Mouse (Mus musculus) hindbrain, embryonic 14.5 days (tissue): ENCODE measurements around the gene Lmx1a. TPM values are rescaled to one million over a fixed set of nuclear protein-coding genes. Genes with fewer than 3 reads are reported as not detected.

Experiments
- ATAC-seq: fragments of 200-750 bp; cut with Nextera tagmentation; 2 replicates; pipeline ENCODE4 v1.8.0; 2017; ENCODE audit warnings: moderate number of reproducible peaks, mild to moderate bottlenecking, moderate TSS enrichment, moderate library complexity; ENCODE audit not compliant: low FRiP score
- DNase-seq: peaks from one replicate; pipeline ENCODE4 v3.0.0-alpha.2; 2015; ENCODE audit warnings: low spot score
- H3K27ac ChIP-seq: fragments of 300-500 bp; sonication (generic); 2 replicates; pipeline ENCODE4 v1.5.1; 2014; ENCODE audit warnings: mild to moderate bottlenecking, moderate library complexity
- H3K27me3 ChIP-seq: fragments of 300-500 bp; sonication (generic); 2 replicates; pipeline ENCODE4 v1.6.1; 2014; ENCODE audit warnings: mild to moderate bottlenecking, low read length, mixed read lengths; ENCODE audit not compliant: control insufficient read depth, insufficient read depth
- H3K36me3 ChIP-seq: fragments of 300-500 bp; sonication (generic); replicated peaks from 2 replicates; pipeline ENCODE4 v1.6.1; 2014; ENCODE audit not compliant: control insufficient read depth, insufficient read depth
- H3K4me1 ChIP-seq: fragments of 300-500 bp; sonication (generic); replicated peaks from 2 replicates; pipeline ENCODE4 v1.6.1; 2014; ENCODE audit warnings: antibody characterized with exemption, low read length, mixed read lengths; ENCODE audit not compliant: control insufficient read depth, insufficient read depth
- H3K4me2 ChIP-seq: fragments of 300-500 bp; sonication (generic); replicated peaks from 2 replicates; pipeline ENCODE4 v1.6.1; 2014; ENCODE audit warnings: mild to moderate bottlenecking, moderate library complexity
- H3K4me3 ChIP-seq: fragments of 300-500 bp; sonication (generic); replicated peaks from 2 replicates; pipeline ENCODE4 v1.5.1; 2014; ENCODE audit warnings: mild to moderate bottlenecking, low read length
- H3K9ac ChIP-seq: fragments of 300-500 bp; sonication (generic); 2 replicates; pipeline ENCODE4 v1.6.1; 2014
- H3K9me3 ChIP-seq: fragments of 300-500 bp; sonication (generic); 2 replicates; pipeline ENCODE4 v1.6.1; 2016; ENCODE audit warnings: low read length; ENCODE audit not compliant: control insufficient read depth
- WGBS: fragments of 180-500 bp; shearing (Covaris S2); extraction: QIAGEN DNeasy Blood & Tissue Kit; methylation state at CpG from one replicate; pipeline ENCODE4 v1.1.7; 2014; 5-methylcytosine and 5-hydroxymethylcytosine counted together
- polyA plus RNA-seq: library from polyadenylated mRNA; unstranded; fragments of >200 nt; fragmentation: Nextera tagmentation; extraction: Ambion mirVana; gene quantifications from 2 replicates; pipeline ENCODE4 v1.2.1, GENCODE M21; 2014

The Lmx1a gene
- polyA plus RNA-seq, 1 experiment from 2014 or later: 3.3 TPM

DNA sequence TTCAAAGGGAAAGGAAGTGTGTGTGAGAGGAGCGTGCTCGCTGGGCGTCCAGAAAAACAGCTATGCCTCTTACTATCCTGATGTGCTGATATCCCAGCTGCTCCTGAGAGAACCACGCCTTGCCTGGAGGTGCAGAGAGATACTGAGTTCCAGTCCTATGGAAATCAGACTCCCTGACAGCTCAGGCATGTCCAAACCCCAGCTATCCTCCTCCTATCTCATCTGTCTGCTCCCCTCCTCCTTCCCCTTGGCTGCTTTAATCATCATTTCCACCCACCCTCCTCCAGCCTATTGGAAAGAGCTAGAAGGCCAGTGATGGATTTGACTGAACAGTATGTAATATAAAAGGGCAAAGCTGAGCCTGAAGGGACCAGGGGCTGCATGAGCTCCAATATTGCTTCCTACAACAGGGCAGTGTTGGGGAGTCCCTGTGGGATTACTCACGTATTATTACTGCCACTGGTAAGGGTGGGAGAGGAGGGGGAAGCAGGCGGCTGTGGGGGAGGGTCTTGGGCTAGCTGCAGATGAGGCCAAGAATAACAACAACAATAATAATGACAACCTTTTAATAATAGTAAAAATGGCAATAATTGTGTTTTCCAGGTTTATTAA, 26.8 kb downstream of the Lmx1a start:
- Histone ChIP-seq H3K9me3 (no peaks in the 10 kb centered on the region), H3K9ac (no peak overlapping the region), H3K4me3 (no peak overlapping the region), H3K4me1 (peaks cover 14% of the 10 kb centered on the region), H3K27me3 (no peaks in the 10 kb centered on the region), H3K36me3 (no peaks in the 10 kb centered on the region), H3K27ac (no peak overlapping the region), H3K4me2 (no peak overlapping the region)
- no peak for DNase-seq
- 16% methylated on average over 6 of the region's 6 CpGs for WGBS
- peak; percentile 80 for ATAC-seq

DNA sequence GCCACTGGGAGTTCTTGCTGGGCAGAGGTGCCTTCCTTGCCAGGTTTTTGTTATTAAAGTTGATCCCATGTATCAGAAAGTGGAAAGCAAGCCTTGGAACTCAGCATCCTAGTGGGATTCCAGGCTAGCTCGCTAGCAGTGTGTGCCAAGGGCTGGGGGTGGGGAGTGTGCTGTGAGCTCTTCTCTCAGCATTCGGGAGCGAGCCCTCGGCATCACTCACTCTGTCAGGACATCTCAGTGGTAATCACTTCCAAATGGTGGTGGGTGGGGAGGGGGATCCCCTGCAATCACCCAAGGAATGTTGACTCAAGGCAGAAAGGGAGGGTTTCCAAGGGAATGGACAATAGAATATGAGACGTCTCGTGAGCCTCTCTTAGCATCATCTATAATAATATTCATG, 45.4 kb downstream of the Lmx1a start:
- ATAC-seq: no peak
- 3% methylated on average over 6 of the region's 6 CpGs for WGBS
- Histone ChIP-seq H3K4me3 (no peak overlapping the region), H3K4me1 (no peaks in the 10 kb centered on the region), H3K36me3 (no peaks in the 10 kb centered on the region), H3K27me3 (no peaks in the 10 kb centered on the region), H3K9ac (no peak overlapping the region), H3K9me3 (no peaks in the 10 kb centered on the region), H3K27ac (no peak overlapping the region), H3K4me2 (no peak overlapping the region)
- no peak for DNase-seq

DNA sequence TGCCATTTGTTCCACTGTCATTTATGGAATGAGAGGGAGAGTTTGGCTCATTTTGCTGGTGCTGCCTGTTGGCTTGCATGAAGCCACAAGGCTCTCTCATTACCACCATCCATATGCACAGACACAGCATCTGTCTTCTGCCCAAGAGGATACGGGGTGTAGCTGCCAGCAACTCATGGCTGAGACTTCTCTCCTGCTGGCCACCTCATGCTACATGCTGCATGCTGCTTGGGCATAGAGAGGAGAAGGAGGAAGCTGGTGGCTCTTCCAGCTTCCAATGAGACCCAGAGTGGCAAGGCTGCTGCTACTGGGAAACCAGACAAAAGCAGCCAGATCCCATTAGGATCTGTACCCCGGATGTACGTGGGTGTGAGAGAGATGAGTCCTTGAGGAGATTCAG, 47.8 kb downstream of the Lmx1a start:
- WGBS: 76% methylated on average over 3 of the region's 3 CpGs
- ATAC-seq (no peak), DNase-seq (no peak)
- H3K4me3 ChIP-seq: no peak overlapping the region
- no peak overlapping the region for H3K9ac ChIP-seq
- no peaks in the 10 kb centered on the region for H3K27me3 ChIP-seq
- H3K4me2 ChIP-seq: no peak overlapping the region
- H3K9me3 ChIP-seq: no peaks in the 10 kb centered on the region
- no peak overlapping the region for H3K27ac ChIP-seq
- H3K36me3 ChIP-seq: no peaks in the 10 kb centered on the region
- H3K4me1 ChIP-seq: no peaks in the 10 kb centered on the region

DNA sequence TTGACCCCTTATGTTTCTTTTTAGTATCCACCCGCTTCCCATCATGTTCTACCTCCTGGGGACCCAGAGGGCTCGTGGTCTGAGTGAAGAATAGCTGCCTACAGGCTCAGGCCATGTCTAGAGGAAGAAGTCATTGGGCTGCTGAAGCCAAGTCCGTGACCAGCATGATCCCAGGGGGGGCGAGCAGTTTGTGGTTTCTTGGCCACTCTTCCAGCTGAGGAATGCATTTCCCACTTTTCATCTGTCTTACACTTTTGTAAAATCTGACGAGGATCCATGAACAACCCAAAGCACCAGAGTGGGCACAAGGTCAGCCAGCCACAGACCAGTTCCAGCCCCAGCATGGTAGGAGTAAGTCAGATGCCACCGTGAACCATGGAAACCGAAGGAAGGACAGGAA, 50.2 kb downstream of the Lmx1a start:
- H3K27me3 ChIP-seq: no peaks in the 10 kb centered on the region
- no peak for DNase-seq
- H3K9ac ChIP-seq: no peak overlapping the region
- H3K4me1 ChIP-seq: no peaks in the 10 kb centered on the region
- no peak overlapping the region for H3K4me3 ChIP-seq
- H3K9me3 ChIP-seq: no peaks in the 10 kb centered on the region
- H3K27ac ChIP-seq: no peak overlapping the region
- no peak for ATAC-seq
- 80% methylated on average over 7 of the region's 7 CpGs for WGBS
- H3K36me3 ChIP-seq: no peaks in the 10 kb centered on the region
- H3K4me2 ChIP-seq: no peak overlapping the region

DNA sequence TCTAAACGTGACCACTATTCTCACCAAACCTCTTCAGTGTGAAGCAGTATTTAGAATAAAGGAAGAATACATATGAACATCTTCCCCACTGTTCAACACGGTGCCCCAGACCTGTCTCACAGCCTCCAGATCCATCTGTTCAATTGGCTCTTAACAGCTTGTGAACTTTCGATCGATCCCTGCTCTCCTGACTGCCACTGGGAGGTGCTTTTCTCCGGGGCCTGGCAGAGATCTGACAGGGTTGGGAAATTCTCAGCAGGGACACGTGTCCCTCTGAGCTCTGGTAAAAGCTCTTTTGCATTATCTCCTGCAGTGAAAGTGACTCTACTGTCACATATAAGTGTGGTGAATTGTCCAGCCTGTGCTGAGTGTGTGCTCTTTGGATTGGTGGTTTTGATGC, 57.6 kb downstream of the Lmx1a start:
- ATAC-seq (no peak), DNase-seq (no peak)
- Histone ChIP-seq H3K27ac (no peak overlapping the region), H3K4me1 (no peaks in the 10 kb centered on the region), H3K36me3 (no peaks in the 10 kb centered on the region), H3K4me2 (no peak overlapping the region), H3K27me3 (0 out of 2 replicates have a peak, but pooled peaks cover 3% of the 10 kb centered on the region), H3K4me3 (no peak overlapping the region), H3K9ac (no peak overlapping the region), H3K9me3 (no peaks in the 10 kb centered on the region)
- WGBS: 49% methylated on average over 6 of the region's 6 CpGs

DNA sequence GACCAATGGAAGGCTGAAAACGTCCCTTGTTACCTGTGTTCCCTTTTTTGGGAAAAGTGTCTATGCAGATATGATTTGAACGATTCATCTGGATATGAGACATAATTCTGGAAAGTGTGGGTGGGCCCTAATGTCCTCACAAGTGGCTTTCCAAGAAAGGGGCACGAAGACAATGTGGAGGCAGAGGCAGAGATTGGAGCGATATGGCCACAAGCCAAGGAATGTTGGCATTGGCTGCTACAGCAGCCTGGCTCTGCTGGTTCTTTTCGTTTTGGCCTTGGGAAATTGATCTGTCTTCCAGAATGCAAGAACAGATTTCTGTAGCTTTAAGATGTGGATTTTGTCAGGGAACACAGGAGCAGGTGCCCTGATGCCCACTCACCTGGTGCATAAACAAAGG, 63.6 kb downstream of the Lmx1a start:
- WGBS: 68% methylated on average over 5 of the region's 5 CpGs
- Histone ChIP-seq H3K9me3 (no peaks in the 10 kb centered on the region), H3K4me3 (no peak overlapping the region), H3K4me1 (0 out of 2 replicates have a peak, but pooled peaks cover 9% of the 10 kb centered on the region), H3K36me3 (no peaks in the 10 kb centered on the region), H3K27me3 (peaks cover 15% of the 10 kb centered on the region; the same call in 1 of the 2 replicates), H3K9ac (no peak overlapping the region), H3K27ac (no peak overlapping the region), H3K4me2 (no peak overlapping the region)
- no peak for ATAC-seq
- DNase-seq: peak; percentile 30

DNA sequence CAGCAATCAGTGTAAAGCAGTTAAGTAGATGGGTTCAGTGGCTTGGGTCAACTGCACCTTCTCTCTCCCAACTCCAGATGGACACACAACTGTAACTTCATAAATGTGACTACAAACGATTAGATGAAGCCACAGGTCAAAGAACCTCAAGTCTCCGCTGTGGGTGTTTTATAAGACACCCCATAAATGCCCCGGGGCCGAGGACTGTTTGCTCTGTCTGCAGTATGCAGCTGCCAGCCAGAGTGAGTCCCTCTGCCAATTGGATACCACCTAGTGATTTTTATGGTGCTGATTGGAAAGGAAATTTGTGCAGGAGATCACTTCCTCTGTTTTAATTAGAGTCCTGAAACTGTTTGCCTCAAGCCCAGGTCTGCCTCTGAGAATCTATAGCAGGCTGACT, 65.0 kb downstream of the Lmx1a start:
- no peak overlapping the region for H3K9ac ChIP-seq
- no peaks in the 10 kb centered on the region for H3K36me3 ChIP-seq
- 0 out of 2 replicates have a peak, but pooled peaks cover 20% of the 10 kb centered on the region for H3K4me1 ChIP-seq
- H3K4me3 ChIP-seq: no peak overlapping the region
- no peak overlapping the region for H3K27ac ChIP-seq
- no peak for DNase-seq
- H3K27me3 ChIP-seq: peaks cover 21% of the 10 kb centered on the region
- H3K9me3 ChIP-seq: no peaks in the 10 kb centered on the region
- H3K4me2 ChIP-seq: no peak overlapping the region
- 77% methylated on average over 4 of the region's 4 CpGs for WGBS
- ATAC-seq: no peak

DNA sequence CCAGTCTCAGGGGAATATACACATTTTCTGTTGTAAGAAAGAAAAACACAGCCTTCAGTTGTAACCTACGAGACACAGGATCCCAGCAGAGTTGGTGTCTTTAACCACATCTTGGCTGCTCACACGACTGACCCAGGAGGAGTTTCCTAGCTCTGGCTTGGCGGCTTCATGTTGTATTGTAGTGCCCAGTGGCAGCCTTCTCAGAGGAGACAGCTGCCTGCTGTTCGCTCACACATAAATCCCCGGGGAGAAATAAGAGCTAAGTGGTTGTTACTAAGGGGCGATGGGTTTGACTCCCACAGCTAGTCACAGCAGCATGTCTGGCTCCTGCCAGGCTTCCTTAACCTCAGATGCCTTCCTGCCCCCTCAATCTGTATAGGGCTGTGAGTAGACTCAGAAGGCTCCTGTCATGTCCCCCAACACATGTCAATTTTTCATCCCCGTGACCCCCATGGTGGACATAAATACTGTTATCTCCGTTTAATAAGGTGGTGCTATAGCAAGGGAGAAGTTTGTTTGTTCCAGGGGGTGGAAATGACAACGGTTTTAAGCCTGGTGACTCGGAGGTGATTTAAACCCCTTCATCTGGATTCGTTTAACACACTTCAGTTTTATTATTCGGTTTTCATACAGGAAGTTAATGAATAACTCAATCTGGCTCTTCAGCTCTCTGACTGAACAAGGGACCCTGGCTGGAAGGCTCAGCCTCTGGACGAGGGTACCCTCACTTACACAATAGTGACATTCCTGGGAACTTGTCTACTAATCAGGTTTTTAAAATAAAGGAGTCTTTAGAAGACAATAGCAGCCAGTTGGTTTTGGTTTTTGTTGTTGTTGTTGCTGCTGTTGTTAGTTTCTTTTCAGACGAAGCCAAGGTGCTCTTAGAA, 65.8 kb downstream of the Lmx1a start:
- ATAC-seq (0 out of 2 replicates have a peak, but pooled peaks have one; percentile 12), DNase-seq (no peak)
- Histone ChIP-seq H3K27me3 (peaks cover 22% of the 10 kb centered on the region), H3K9me3 (no peaks in the 10 kb centered on the region), H3K9ac (no peak overlapping the region), H3K36me3 (no peaks in the 10 kb centered on the region), H3K4me1 (0 out of 2 replicates have a peak, but pooled peaks cover 20% of the 10 kb centered on the region), H3K4me2 (no peak overlapping the region), H3K27ac (no peak overlapping the region), H3K4me3 (no peak overlapping the region)
- WGBS: 17% methylated on average over 14 of the region's 14 CpGs

DNA sequence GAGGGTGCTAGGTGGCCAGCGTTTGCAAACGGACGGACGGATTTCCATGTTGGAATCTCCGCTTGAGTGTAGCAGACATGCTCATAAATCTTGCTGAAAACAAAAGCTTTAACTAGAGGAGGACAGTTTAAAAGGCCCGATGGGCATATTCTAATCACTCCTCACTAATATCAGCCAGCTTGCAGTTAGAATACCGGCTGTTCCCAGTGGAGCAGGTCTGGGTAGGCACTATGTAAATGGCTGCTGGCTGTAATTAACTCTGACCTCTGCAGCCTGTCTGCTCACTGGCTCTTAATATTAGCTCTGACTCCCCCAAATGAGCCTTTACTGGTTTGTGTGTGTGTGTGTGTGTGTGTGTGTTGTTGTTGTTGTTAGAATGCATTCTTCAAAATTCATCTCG, 69.2 kb downstream of the Lmx1a start:
- no peak for DNase-seq
- Histone ChIP-seq H3K4me1 (peaks cover 30% of the 10 kb centered on the region; the same call in 1 of the 2 replicates), H3K36me3 (no peaks in the 10 kb centered on the region), H3K9me3 (no peaks in the 10 kb centered on the region), H3K27ac (no peak overlapping the region), H3K4me2 (no peak overlapping the region), H3K9ac (no peak overlapping the region), H3K4me3 (no peak overlapping the region), H3K27me3 (peaks cover 46% of the 10 kb centered on the region)
- no peak for ATAC-seq
- WGBS: 29% methylated on average over 8 of the region's 8 CpGs
